Mouse (Mus musculus): ENCODE results near the gene Iqgap1. TPM values are rescaled to one million over a fixed set of nuclear protein-coding genes. Genes with fewer than 3 reads are reported as not detected.

The Iqgap1 gene
- polyA plus RNA-seq, 2 experiments = 5.5 to 11.2 TPM

DNA sequence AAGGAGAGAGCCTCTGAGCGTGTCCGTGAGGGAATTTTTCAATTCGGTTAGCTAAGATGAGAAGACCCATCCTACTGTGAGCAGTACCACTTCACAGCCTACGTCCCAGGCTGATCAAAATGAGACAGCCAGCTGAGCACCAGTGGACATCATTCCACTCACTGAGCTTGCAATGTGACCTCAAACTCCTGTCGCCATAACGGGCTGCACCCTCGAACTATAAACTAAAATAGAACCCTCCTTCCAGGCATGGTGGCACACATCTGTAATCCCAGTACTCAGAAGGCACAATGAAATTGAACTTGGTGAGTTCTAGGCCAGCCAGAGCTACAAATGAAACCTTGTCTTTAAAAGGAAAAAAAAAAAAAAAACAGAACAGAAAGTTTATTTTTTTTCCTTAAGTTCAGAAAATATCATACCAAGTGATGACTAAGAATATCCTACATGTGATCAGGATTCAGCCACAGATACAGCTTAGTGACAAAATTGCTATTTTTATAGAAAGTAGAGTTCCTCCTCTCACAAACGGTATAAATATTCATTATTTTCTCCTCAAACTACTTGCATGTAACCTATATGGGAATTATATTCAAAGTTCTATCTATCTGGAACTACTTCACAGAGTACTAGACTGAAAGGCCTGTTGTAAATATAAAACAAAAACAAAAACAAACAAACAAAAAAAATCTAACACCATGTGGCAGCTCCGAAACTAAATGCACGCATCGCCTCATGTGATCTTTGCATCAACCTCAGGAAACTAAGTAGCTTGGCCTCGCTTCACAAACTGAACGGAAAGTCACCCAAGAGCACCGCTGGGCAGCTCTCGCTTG lies 50.9 kb downstream of the Iqgap1 start:
- Histone ChIP-seq H3K4me2 (ENCODE audit: low read depth) (no peak overlapping the region), H3K27me3 (ENCODE audit: control insufficient read depth, insufficient read depth, low read length) (no peaks in the 10 kb centered on the region), H3K4me3 (ENCODE audit: insufficient read depth in 1 of 2, low read depth in 2 of 2, low read length in 2 of 2) (no peak overlapping the region), H3K27ac (no peak overlapping the region), H3K9me3 (ENCODE audit: control insufficient read depth, low read length) (no peaks in the 10 kb centered on the region), H3K36me3 (replicated peaks; ENCODE audit: control insufficient read depth, insufficient read depth, low read depth) (no peaks in the 10 kb centered on the region), H3K4me1 (replicated peaks; ENCODE audit: control insufficient read depth in 2 of 2, insufficient read depth in 2 of 2, low read length in 1 of 2) (peaks cover 0 to 12% of the 10 kb centered on the region in 2 experiments; a peak in 3 of 4 replicates), H3K9ac (replicated peaks) (no peak overlapping the region)
- no peak for TF ChIP-seq CTCF (IDR thresholded peaks at IDR 0.05; ENCODE audit: low read depth)
- TF ChIP-seq EP300 (IDR thresholded peaks at IDR 0.05; ENCODE audit: low read depth) = no peak
- ATAC-seq (ENCODE audit: insufficient read depth) = no peak
- no peak for DNase-seq (ENCODE audit: low read depth in 3 of 3, low spot score in 3 of 3)
- WGBS (ENCODE audit: insufficient replicate concordance) = 79% methylated on average over 15 of the region's 15 CpGs

DNA sequence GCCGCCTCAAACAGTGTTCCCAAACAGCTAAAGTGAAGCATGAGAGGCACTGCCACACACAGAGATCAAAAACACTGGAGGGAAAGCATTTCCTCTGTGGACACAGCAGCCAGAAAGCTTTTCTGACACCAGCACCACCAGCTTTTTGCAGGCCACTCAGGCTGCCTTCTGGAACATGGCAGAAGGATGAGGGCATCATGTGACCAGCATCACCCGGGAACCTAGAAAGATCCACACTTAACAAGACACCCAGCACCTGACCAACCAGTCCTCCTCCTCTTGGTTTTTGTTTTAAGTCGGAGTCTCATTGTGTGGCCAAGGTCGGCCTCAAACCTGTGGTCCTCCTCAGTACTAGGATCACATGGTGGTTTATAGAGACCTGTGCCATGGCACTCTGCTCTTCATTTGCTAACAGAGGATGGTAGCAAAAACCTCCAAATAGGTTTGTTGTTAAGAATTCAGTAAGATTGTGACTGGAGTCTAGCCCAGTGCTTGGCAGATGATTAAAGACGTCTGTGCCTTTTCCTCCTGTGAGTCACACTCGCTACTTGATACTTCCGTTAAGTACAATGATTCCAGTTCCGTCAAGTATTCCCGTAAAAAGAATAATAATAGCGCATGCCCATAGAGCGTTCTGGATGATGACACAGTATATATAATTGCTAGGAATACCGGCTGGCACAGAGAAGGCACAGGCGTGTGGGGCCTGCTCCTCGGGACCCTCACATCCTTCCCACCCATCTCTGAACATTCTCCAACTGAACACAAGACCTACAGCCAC lies 51.8 kb downstream of the Iqgap1 start:
- no peak overlapping the region for H3K4me3 ChIP-seq (ENCODE audit: insufficient read depth in 1 of 2, low read depth in 2 of 2, low read length in 2 of 2)
- DNase-seq (ENCODE audit: low read depth in 3 of 3, low spot score in 3 of 3) (no peak), ATAC-seq (ENCODE audit: insufficient read depth) (no peak)
- H3K36me3 ChIP-seq (replicated peaks; ENCODE audit: control insufficient read depth, insufficient read depth, low read depth) = no peaks in the 10 kb centered on the region
- H3K9me3 ChIP-seq (ENCODE audit: control insufficient read depth, low read length) = no peaks in the 10 kb centered on the region
- H3K9ac ChIP-seq (replicated peaks) = no peak overlapping the region
- no peaks in the 10 kb centered on the region for H3K27me3 ChIP-seq (ENCODE audit: control insufficient read depth, insufficient read depth, low read length)
- H3K27ac ChIP-seq = no peak overlapping the region
- no peak for TF ChIP-seq CTCF (IDR thresholded peaks at IDR 0.05; ENCODE audit: low read depth)
- no peak for TF ChIP-seq EP300 (IDR thresholded peaks at IDR 0.05; ENCODE audit: low read depth)
- WGBS (ENCODE audit: insufficient replicate concordance) = 69% methylated on average over 14 of the region's 14 CpGs
- peaks cover 0 to 6% of the 10 kb centered on the region in 2 experiments; a peak in 2 of 4 replicates for H3K4me1 ChIP-seq (replicated peaks; ENCODE audit: control insufficient read depth in 2 of 2, insufficient read depth in 2 of 2, low read length in 1 of 2)
- H3K4me2 ChIP-seq (ENCODE audit: low read depth) = no peak overlapping the region

DNA sequence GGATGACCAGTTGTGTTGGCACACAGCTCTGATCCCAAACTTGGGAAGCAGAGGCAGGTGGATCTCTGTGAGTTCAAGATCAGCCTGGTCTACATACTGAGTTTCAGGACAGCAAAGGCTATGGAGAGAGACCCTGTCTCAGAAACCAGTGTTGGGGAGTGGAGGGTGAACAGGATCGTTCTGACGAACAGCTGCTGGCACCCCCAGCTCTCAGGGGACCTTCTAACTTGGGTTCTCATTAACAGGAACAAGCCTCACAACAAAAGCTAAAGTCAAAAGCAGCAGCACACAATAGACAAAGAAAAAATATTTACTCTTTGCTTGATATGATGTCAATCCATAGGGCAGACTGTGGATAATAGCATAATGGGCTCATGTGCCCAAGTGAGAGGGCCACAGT lies 55.3 kb downstream of the Iqgap1 start:
- Histone ChIP-seq H3K9me3 (ENCODE audit: control insufficient read depth, low read length) (no peaks in the 10 kb centered on the region), H3K4me1 (replicated peaks; ENCODE audit: control insufficient read depth in 2 of 2, insufficient read depth in 2 of 2, low read length in 1 of 2) (0 out of 4 replicates have a peak, but pooled peaks cover 0 to under 1% of the 10 kb centered on the region in 2 experiments), H3K4me3 (ENCODE audit: insufficient read depth in 1 of 2, low read depth in 2 of 2, low read length in 2 of 2) (no peak overlapping the region), H3K9ac (replicated peaks) (no peak overlapping the region), H3K36me3 (replicated peaks; ENCODE audit: control insufficient read depth, insufficient read depth, low read depth) (no peaks in the 10 kb centered on the region), H3K27me3 (ENCODE audit: control insufficient read depth, insufficient read depth, low read length) (no peaks in the 10 kb centered on the region), H3K27ac (no peak overlapping the region), H3K4me2 (ENCODE audit: low read depth) (no peak overlapping the region)
- TF ChIP-seq CTCF (IDR thresholded peaks at IDR 0.05; ENCODE audit: low read depth) (no peak), EP300 (IDR thresholded peaks at IDR 0.05; ENCODE audit: low read depth) (no peak)
- ATAC-seq (ENCODE audit: insufficient read depth) = no peak
- DNase-seq (ENCODE audit: low read depth in 3 of 3, low spot score in 3 of 3) = no peak
- 81% methylated on average over 2 of the region's 2 CpGs for WGBS (ENCODE audit: insufficient replicate concordance)

DNA sequence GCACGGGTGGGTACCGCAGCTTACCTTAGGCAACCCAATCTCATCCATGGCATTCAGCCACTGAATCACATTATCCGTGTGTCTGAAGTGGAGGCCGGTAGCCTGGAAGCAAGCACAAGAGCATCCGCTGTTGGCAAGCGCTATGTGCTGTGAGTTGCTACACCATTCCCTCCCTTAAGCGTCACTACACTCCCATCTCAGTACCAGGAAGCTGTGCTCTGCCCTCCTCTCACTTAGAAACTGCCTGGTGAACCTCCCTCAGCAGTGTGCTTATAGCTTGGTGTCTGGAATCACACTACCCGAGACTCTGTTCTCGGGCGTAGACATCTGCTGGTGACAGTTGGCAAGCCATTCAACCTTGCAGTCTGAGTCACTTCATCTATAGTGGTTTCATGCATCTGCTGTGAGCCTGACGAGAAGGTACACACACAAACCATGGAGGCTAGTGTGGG lies 58.9 kb downstream of the Iqgap1 start:
- DNase-seq (ENCODE audit: low read depth in 3 of 3, low spot score in 3 of 3) (no peak), ATAC-seq (ENCODE audit: insufficient read depth) (no peak)
- Histone ChIP-seq H3K4me1 (replicated peaks; ENCODE audit: control insufficient read depth in 2 of 2, insufficient read depth in 2 of 2, low read length in 1 of 2) (no peaks in the 10 kb centered on the region), H3K4me2 (ENCODE audit: low read depth) (no peak overlapping the region), H3K9ac (replicated peaks) (no peak overlapping the region), H3K36me3 (replicated peaks; ENCODE audit: control insufficient read depth, insufficient read depth, low read depth) (no peaks in the 10 kb centered on the region), H3K27me3 (ENCODE audit: control insufficient read depth, insufficient read depth, low read length) (no peaks in the 10 kb centered on the region), H3K27ac (no peak overlapping the region), H3K4me3 (ENCODE audit: insufficient read depth in 1 of 2, low read depth in 2 of 2, low read length in 2 of 2) (no peak overlapping the region), H3K9me3 (ENCODE audit: control insufficient read depth, low read length) (no peaks in the 10 kb centered on the region)
- WGBS (ENCODE audit: insufficient replicate concordance) = 82% methylated on average over 11 of the region's 11 CpGs
- TF ChIP-seq EP300 (IDR thresholded peaks at IDR 0.05; ENCODE audit: low read depth) (no peak), CTCF (IDR thresholded peaks at IDR 0.05; ENCODE audit: low read depth) (no peak)

DNA sequence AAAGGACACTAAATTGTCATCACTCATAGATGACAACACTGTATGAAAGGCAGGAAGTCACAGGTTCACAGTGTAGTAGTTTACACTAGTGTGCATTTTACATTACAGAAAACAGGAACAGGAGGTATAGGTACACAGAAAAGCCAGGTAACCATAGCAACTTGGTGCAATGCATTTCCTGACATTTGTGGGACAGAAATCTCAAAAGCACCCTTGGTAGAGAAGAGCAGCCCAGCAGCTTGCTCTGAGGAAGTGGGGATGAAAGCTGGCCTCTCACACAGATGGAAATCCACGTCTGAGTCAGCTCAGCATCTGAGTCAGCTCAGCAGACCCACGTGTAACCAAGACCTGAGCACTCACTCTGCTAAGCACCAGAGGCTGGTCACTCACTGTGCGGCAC lies 59.7 kb downstream of the Iqgap1 start:
- ATAC-seq (ENCODE audit: insufficient read depth) (no peak), DNase-seq (ENCODE audit: low read depth in 3 of 3, low spot score in 3 of 3) (peak in 1 of 3 experiments; percentile 20)
- 41% methylated on average over 3 of the region's 3 CpGs for WGBS (ENCODE audit: insufficient replicate concordance)
- H3K27ac ChIP-seq = no peak overlapping the region
- H3K9ac ChIP-seq (replicated peaks) = no peak overlapping the region
- TF ChIP-seq EP300 (IDR thresholded peaks at IDR 0.05; ENCODE audit: low read depth) (no peak), CTCF (IDR thresholded peaks at IDR 0.05; ENCODE audit: low read depth) (no peak)
- no peak overlapping the region for H3K4me3 ChIP-seq (ENCODE audit: insufficient read depth in 1 of 2, low read depth in 2 of 2, low read length in 2 of 2)
- no peak overlapping the region for H3K4me2 ChIP-seq (ENCODE audit: low read depth)
- no peaks in the 10 kb centered on the region for H3K9me3 ChIP-seq (ENCODE audit: control insufficient read depth, low read length)
- H3K27me3 ChIP-seq (ENCODE audit: control insufficient read depth, insufficient read depth, low read length) = no peaks in the 10 kb centered on the region
- no peaks in the 10 kb centered on the region for H3K4me1 ChIP-seq (replicated peaks; ENCODE audit: control insufficient read depth in 2 of 2, insufficient read depth in 2 of 2, low read length in 1 of 2)
- H3K36me3 ChIP-seq (replicated peaks; ENCODE audit: control insufficient read depth, insufficient read depth, low read depth) = no peaks in the 10 kb centered on the region

Data from liver, embryonic 14.5 days (tissue).